Mouse (Mus musculus): ENCODE measurements around the gene Wwox.

GRCm38 (mm10) chr8:115201726-115202125, 762.3 kb downstream of the Wwox start:
- TF ChIP-seq CTCF (IDR thresholded peaks at IDR 0.05; ENCODE audit: low read depth) (no peak), EP300 (IDR thresholded peaks at IDR 0.05; ENCODE audit: low read depth) (no peak)

All from liver, embryonic 14.5 days (tissue).